Mouse (Mus musculus) limb, embryonic 13.5 days (tissue): ENCODE measurements around the gene Ces3a. TPM values are rescaled to one million over a fixed set of nuclear protein-coding genes. Genes with fewer than 3 reads are reported as not detected.
"Not testable (repeated sequence)": the region's sequence is repeated elsewhere in the genome, so short reads cannot be mapped to it uniquely, and the experiment has no call there.

Experiments used
- ATAC-seq: fragments of 200-750 bp; cut with Nextera tagmentation; 2 replicates; pipeline ENCODE4 v1.8.0; 2017; ENCODE audit warnings: low read depth, moderate number of reproducible peaks, moderate TSS enrichment; ENCODE audit not compliant: low FRiP score
- H3K27ac ChIP-seq: fragments of 300-500 bp; sonication (generic); 2 replicates; pipeline ENCODE4 v1.5.1; 2015; ENCODE audit warnings: inconsistent platforms, mild to moderate bottlenecking, moderate library complexity
- H3K27me3 ChIP-seq: fragments of 300-500 bp; sonication (generic); 2 replicates; pipeline ENCODE4 v1.6.1; 2015; ENCODE audit warnings: mild to moderate bottlenecking, inconsistent platforms
- H3K36me3 ChIP-seq: fragments of 300-500 bp; sonication (generic); 2 replicates; pipeline ENCODE4 v1.6.1; 2015; ENCODE audit warnings: inconsistent platforms, mild to moderate bottlenecking, moderate library complexity
- H3K4me1 ChIP-seq: fragments of 300-500 bp; sonication (generic); 2 replicates; pipeline ENCODE4 v1.6.1; 2015; ENCODE audit warnings: inconsistent platforms
- H3K4me2 ChIP-seq: fragments of 300-500 bp; sonication (generic); replicated peaks from 2 replicates; pipeline ENCODE4 v1.6.1; 2015; ENCODE audit warnings: inconsistent platforms, mild to moderate bottlenecking, moderate library complexity
- H3K4me3 ChIP-seq: fragments of 300-500 bp; sonication (generic); 2 replicates; pipeline ENCODE4 v1.5.1; 2015; ENCODE audit warnings: moderate library complexity, mild to moderate bottlenecking, inconsistent platforms
- H3K9ac ChIP-seq: fragments of 300-500 bp; sonication (generic); 2 replicates; pipeline ENCODE4 v1.6.1; 2015; ENCODE audit warnings: mild to moderate bottlenecking, inconsistent platforms
- H3K9me3 ChIP-seq: fragments of 300-500 bp; sonication (generic); 2 replicates; pipeline ENCODE4 v1.6.1; 2016; ENCODE audit warnings: inconsistent platforms
- WGBS: fragments of 180-500 bp; shearing (Covaris S2); methylation state at CpG from one replicate; pipeline ENCODE4 v1.1.7; 2015; 5-methylcytosine and 5-hydroxymethylcytosine counted together
- polyA plus RNA-seq: library from polyadenylated mRNA; unstranded; fragments of >200 nt; fragmentation: Nextera tagmentation; extraction: Ambion mirVana; gene quantifications from 2 replicates; pipeline ENCODE4 v1.2.1, GENCODE M21; 2015

Ces3a gene
- polyA plus RNA-seq, 1 experiment from 2014 or later: not detected

- no peaks in the 10 kb centered on the region for H3K36me3 ChIP-seq
- no peak overlapping the region for H3K27ac ChIP-seq
- 0 out of 2 replicates have a peak, but pooled peaks cover 3% of the 10 kb centered on the region for H3K9me3 ChIP-seq
- H3K9ac ChIP-seq: no peak overlapping the region
- no peaks in the 10 kb centered on the region for H3K27me3 ChIP-seq
- no peak overlapping the region for H3K4me3 ChIP-seq
- no peaks in the 10 kb centered on the region for H3K4me1 ChIP-seq
- 0% methylated on average over 1 of the region's 1 CpGs for WGBS
- ATAC-seq: no peak
- no peak overlapping the region for H3K4me2 ChIP-seq
Measured at GRCm38 (mm10) chr8:105066761-105067160, 18.4 kb downstream of the Ces3a start.

- not testable (repeated sequence) for H3K9me3 ChIP-seq, H3K9ac ChIP-seq, H3K27ac ChIP-seq, H3K4me1 ChIP-seq, ATAC-seq, H3K4me2 ChIP-seq, H3K4me3 ChIP-seq, H3K36me3 ChIP-seq, H3K27me3 ChIP-seq
- 72% methylated on average over 7 of the region's 7 CpGs for WGBS
Measured at GRCm38 (mm10) chr8:105067905-105068304, 19.5 kb downstream of the Ces3a start.

GRCm38 (mm10) chr8:105068971-105069370, 20.6 kb downstream of the Ces3a start:
- H3K27me3 ChIP-seq: no peaks in the 10 kb centered on the region
- no peak for ATAC-seq

GRCm38 (mm10) chr8:105076601-105077000, 28.2 kb downstream of the Ces3a start:
- Histone ChIP-seq H3K27ac (no peak overlapping the region), H3K27me3 (no peaks in the 10 kb centered on the region), H3K4me3 (no peak overlapping the region), H3K9me3 (no peaks in the 10 kb centered on the region), H3K4me1 (no peaks in the 10 kb centered on the region), H3K9ac (no peak overlapping the region), H3K36me3 (no peaks in the 10 kb centered on the region), H3K4me2 (no peak overlapping the region)
- no peak for ATAC-seq
- WGBS: 89% methylated on average over 4 of the region's 4 CpGs

More at GRCm38 (mm10) chr8:105068971-105069370, 20.6 kb downstream of the Ces3a start:
- Histone ChIP-seq H3K4me3 (no peak overlapping the region), H3K9me3 (no peaks in the 10 kb centered on the region), H3K36me3 (no peaks in the 10 kb centered on the region), H3K4me1 (no peaks in the 10 kb centered on the region), H3K9ac (no peak overlapping the region), H3K4me2 (no peak overlapping the region), H3K27ac (no peak overlapping the region)

GRCm38 (mm10) chr8:105077071-105077470, 28.7 kb downstream of the Ces3a start:
- no peaks in the 10 kb centered on the region for H3K27me3 ChIP-seq
- 73% methylated on average over 6 of the region's 6 CpGs for WGBS
- no peak overlapping the region for H3K27ac ChIP-seq

GRCm38 (mm10) chr8:105078591-105078990, 30.2 kb downstream of the Ces3a start:
- 89% methylated on average over 5 of the region's 5 CpGs for WGBS
- H3K4me3 ChIP-seq: no peak overlapping the region
- H3K36me3 ChIP-seq: no peaks in the 10 kb centered on the region
- H3K4me1 ChIP-seq: no peaks in the 10 kb centered on the region
- no peak overlapping the region for H3K27ac ChIP-seq
- ATAC-seq: no peak
- no peaks in the 10 kb centered on the region for H3K9me3 ChIP-seq
- no peaks in the 10 kb centered on the region for H3K27me3 ChIP-seq
- no peak overlapping the region for H3K9ac ChIP-seq
- no peak overlapping the region for H3K4me2 ChIP-seq

More at GRCm38 (mm10) chr8:105077071-105077470, 28.7 kb downstream of the Ces3a start:
- no peaks in the 10 kb centered on the region for H3K36me3 ChIP-seq
- H3K4me1 ChIP-seq: no peaks in the 10 kb centered on the region
- H3K4me2 ChIP-seq: no peak overlapping the region
- no peak for ATAC-seq
- H3K9ac ChIP-seq: no peak overlapping the region
- no peak overlapping the region for H3K4me3 ChIP-seq
- H3K9me3 ChIP-seq: no peaks in the 10 kb centered on the region

GRCm38 (mm10) chr8:105080814-105081336, 32.5 kb downstream of the Ces3a start:
- ATAC-seq: no peak
- Histone ChIP-seq H3K9me3 (no peaks in the 10 kb centered on the region), H3K4me3 (no peak overlapping the region), H3K27me3 (no peaks in the 10 kb centered on the region), H3K36me3 (no peaks in the 10 kb centered on the region), H3K4me2 (no peak overlapping the region), H3K4me1 (no peaks in the 10 kb centered on the region), H3K9ac (no peak overlapping the region), H3K27ac (no peak overlapping the region)
- 60% methylated on average over 5 of the region's 5 CpGs for WGBS

- H3K27me3 ChIP-seq: no peaks in the 10 kb centered on the region
Measured at GRCm38 (mm10) chr8:105083449-105084050, 35.1 kb downstream of the Ces3a start, which contains the start of gene Ces3b. TSS of gene Ces3b (plus strand) at chr8:105083753.

GRCm38 (mm10) chr8:105088166-105088565, 39.8 kb downstream of the Ces3a start:
- H3K9ac ChIP-seq, H3K9me3 ChIP-seq, H3K27me3 ChIP-seq, ATAC-seq, H3K36me3 ChIP-seq, H3K4me3 ChIP-seq, H3K4me2 ChIP-seq, H3K4me1 ChIP-seq, H3K27ac ChIP-seq: not testable (repeated sequence)
- WGBS: 83% methylated on average over 5 of the region's 5 CpGs

More at GRCm38 (mm10) chr8:105083449-105084050, 35.1 kb downstream of the Ces3a start, which contains the start of gene Ces3b:
- Histone ChIP-seq H3K9me3 (no peaks in the 10 kb centered on the region), H3K36me3 (no peaks in the 10 kb centered on the region), H3K4me2 (no peak within 1 kb of the TSS), H3K9ac (no peak within 1 kb of the TSS), H3K4me3 (no peak within 1 kb of the TSS), H3K4me1 (no peaks in the 10 kb centered on the region), H3K27ac (no peak within 1 kb of the TSS)
- ATAC-seq: no peak
- WGBS: 68% methylated on average over 7 of the region's 7 CpGs

- ATAC-seq: no peak
- H3K4me2 ChIP-seq: no peak overlapping the region
- no peaks in the 10 kb centered on the region for H3K36me3 ChIP-seq
- H3K9ac ChIP-seq: no peak overlapping the region
- WGBS: 71% methylated on average over 4 of the region's 4 CpGs
- no peaks in the 10 kb centered on the region for H3K9me3 ChIP-seq
- H3K4me3 ChIP-seq: no peak overlapping the region
- no peaks in the 10 kb centered on the region for H3K27me3 ChIP-seq
- H3K27ac ChIP-seq: no peak overlapping the region
- H3K4me1 ChIP-seq: no peaks in the 10 kb centered on the region
Measured at GRCm38 (mm10) chr8:105088581-105088980, 40.2 kb downstream of the Ces3a start.

GRCm38 (mm10) chr8:105093992-105094391, 45.6 kb downstream of the Ces3a start:
- H3K27ac ChIP-seq: no peak overlapping the region
- no peak overlapping the region for H3K4me3 ChIP-seq
- H3K27me3 ChIP-seq: no peaks in the 10 kb centered on the region
- no peak for ATAC-seq
- H3K9ac ChIP-seq: no peak overlapping the region
- H3K9me3 ChIP-seq: no peaks in the 10 kb centered on the region
- WGBS: 82% methylated on average over 3 of the region's 3 CpGs
- H3K36me3 ChIP-seq: no peaks in the 10 kb centered on the region
- no peaks in the 10 kb centered on the region for H3K4me1 ChIP-seq
- H3K4me2 ChIP-seq: no peak overlapping the region

- not testable (repeated sequence) for H3K9me3 ChIP-seq, H3K4me1 ChIP-seq, H3K27ac ChIP-seq, H3K27me3 ChIP-seq, H3K9ac ChIP-seq, H3K4me3 ChIP-seq, H3K36me3 ChIP-seq, ATAC-seq, H3K4me2 ChIP-seq
- 75% methylated on average over 4 of the region's 4 CpGs for WGBS
Measured at GRCm38 (mm10) chr8:105102101-105102785, 53.8 kb downstream of the Ces3a start.
